Mouse (Mus musculus) kidney, embryonic 15.5 days (tissue): ENCODE data around the gene H3f3a. TPM values are rescaled to one million over a fixed set of nuclear protein-coding genes. Genes with fewer than 3 reads are reported as not detected.
A peak's percentile ranks its signal among the peaks of the same experiment; 100 is the strongest.

Experiments
- ATAC-seq: fragments of 200-750 bp; cut with Nextera tagmentation; replicated peaks from 2 replicates; pipeline ENCODE4 v1.8.0; 2017; ENCODE audit warnings: moderate TSS enrichment; ENCODE audit not compliant: low FRiP score
- H3K27ac ChIP-seq: fragments of 300-500 bp; sonication (generic); 2 replicates; pipeline ENCODE4 v1.5.1; 2015; ENCODE audit warnings: mild to moderate bottlenecking, inconsistent platforms
- H3K27me3 ChIP-seq: fragments of 300-500 bp; sonication (generic); 2 replicates; pipeline ENCODE4 v1.6.1; 2015; ENCODE audit warnings: inconsistent platforms
- H3K36me3 ChIP-seq: fragments of 300-500 bp; sonication (generic); 2 replicates; pipeline ENCODE4 v1.6.1; 2015; ENCODE audit warnings: inconsistent platforms
- H3K4me1 ChIP-seq: fragments of 300-500 bp; sonication (generic); 2 replicates; pipeline ENCODE4 v1.6.1; 2015; ENCODE audit warnings: inconsistent platforms
- H3K4me2 ChIP-seq: fragments of 300-500 bp; sonication (generic); 2 replicates; pipeline ENCODE4 v1.6.1; 2015; ENCODE audit warnings: moderate library complexity, mild to moderate bottlenecking, inconsistent platforms
- H3K4me3 ChIP-seq: fragments of 300-500 bp; sonication (generic); replicated peaks from 2 replicates; pipeline ENCODE4 v1.5.1; 2015; ENCODE audit warnings: mild to moderate bottlenecking, inconsistent platforms
- H3K9ac ChIP-seq: fragments of 300-500 bp; sonication (generic); 2 replicates; pipeline ENCODE4 v1.6.1; 2015; ENCODE audit warnings: mild to moderate bottlenecking, inconsistent platforms
- H3K9me3 ChIP-seq: fragments of 300-500 bp; sonication (generic); replicated peaks from 2 replicates; pipeline ENCODE4 v1.6.1; 2016; ENCODE audit warnings: inconsistent platforms
- WGBS: fragments of 180-500 bp; shearing (Covaris S2); methylation state at CpG from one replicate; pipeline ENCODE4 v1.1.7; 2015; ENCODE audit warnings: mixed read lengths; 5-methylcytosine and 5-hydroxymethylcytosine counted together
- polyA plus RNA-seq: library from polyadenylated mRNA; unstranded; fragments of >200 nt; fragmentation: Nextera tagmentation; extraction: Ambion mirVana; gene quantifications from 2 replicates; pipeline ENCODE4 v1.2.1, GENCODE M21; 2015

Gene H3f3a
- polyA plus RNA-seq, 1 experiment from 2014 or later = 2,677 TPM

GRCm38 (mm10) chr1:180815371-180816024 is 1.8 kb upstream of the H3f3a start:
- H3K27me3 ChIP-seq = no peaks in the 10 kb centered on the region
- H3K4me3 ChIP-seq = no peak overlapping the region
- no peak overlapping the region for H3K9ac ChIP-seq
- H3K4me1 ChIP-seq = peaks cover 23% of the 10 kb centered on the region
- peaks cover 4% of the 10 kb centered on the region for H3K36me3 ChIP-seq
- no peak for ATAC-seq
- 72% methylated on average over 12 of the region's 12 CpGs for WGBS
- no peak overlapping the region for H3K27ac ChIP-seq
- no peak overlapping the region for H3K4me2 ChIP-seq
- H3K9me3 ChIP-seq = no peaks in the 10 kb centered on the region

DNA sequence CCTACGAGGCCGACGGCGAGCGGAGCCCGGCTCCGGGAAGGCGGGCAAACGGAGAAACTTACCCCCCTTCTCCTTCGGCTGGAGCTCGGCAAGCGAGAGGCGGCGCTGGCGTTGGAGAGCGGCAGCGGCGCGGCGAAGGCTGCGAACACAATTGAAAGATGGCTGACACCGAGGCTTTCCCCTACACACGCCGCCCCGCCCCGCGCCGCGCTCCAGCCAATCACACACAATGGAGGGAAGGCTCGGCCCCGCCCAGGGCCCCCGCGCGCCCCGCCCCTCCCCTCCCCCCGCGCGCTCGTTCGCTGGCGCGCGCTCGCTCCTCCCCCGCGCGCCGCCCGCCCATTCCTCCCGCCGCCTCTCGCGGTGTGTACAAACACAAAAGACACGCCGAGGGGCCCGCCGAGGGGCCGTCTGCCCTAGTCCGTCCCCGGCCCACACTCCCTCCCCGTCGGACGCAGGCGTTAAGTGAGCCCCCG is 296 bp downstream of the H3f3a start:
- H3K4me3 ChIP-seq = peak overlapping the region; percentile 97
- under 1% methylated on average over 59 of the region's 65 CpGs for WGBS
- H3K9ac ChIP-seq = peak overlapping the region; percentile 100
- H3K4me1 ChIP-seq = peaks cover 35% of the 10 kb centered on the region
- H3K36me3 ChIP-seq = peaks cover 22% of the 10 kb centered on the region
- peak; percentile 96 for ATAC-seq
- H3K27me3 ChIP-seq = no peaks in the 10 kb centered on the region
- H3K9me3 ChIP-seq = no peaks in the 10 kb centered on the region
- H3K4me2 ChIP-seq = peak overlapping the region; percentile 66
- H3K27ac ChIP-seq = peak overlapping the region; percentile 100

DNA sequence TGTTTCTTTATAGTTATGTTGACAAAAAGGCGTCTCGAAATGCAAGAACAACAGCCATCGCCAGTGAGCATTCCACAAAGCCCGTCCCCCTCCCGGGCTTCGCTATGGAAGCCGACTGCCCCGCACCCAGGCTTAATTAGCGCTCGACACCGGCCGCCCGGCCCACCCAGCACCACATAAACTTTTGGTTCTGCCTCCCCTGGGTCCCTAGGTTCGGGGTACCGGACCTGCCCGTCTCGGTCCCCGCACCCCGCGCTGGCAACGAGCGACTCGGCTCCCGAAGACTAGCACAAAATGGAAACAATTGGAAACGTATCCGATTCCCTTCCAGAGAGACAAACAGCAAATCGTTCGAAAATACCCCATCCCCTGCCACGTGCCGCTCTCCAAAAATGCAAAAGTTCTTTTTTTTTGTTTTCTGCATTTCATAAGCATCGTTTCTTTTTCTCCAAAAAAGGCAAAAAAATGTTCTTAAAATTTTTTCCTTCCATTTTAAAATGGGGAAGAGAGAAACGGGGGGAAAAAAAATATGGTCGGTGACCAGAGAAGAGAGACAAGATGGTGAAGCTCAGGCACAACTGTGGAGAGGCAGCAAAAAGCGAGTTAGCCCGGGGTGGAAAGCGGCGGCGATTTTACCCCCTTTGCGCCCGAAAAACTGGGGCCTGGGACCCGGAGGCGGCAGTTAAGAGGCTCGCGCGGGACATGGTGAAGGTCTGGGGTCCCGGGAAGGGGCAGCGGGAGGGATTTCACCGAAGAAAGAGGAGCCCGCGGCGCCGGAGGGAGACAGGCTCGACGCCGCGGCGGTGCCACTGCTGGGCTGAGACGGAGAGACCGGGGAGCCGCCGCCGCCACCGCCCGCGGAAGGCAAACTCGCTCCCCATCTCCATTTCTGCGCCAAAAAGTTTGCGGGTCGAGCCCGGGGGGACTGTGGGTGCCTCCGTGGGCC is 1.0 kb downstream of the H3f3a start:
- Histone ChIP-seq H3K4me1 (peaks cover 36% of the 10 kb centered on the region), H3K4me2 (peak overlapping the region; percentile 57), H3K27me3 (no peaks in the 10 kb centered on the region), H3K4me3 (peak overlapping the region; percentile 97), H3K27ac (peak overlapping the region; percentile 100), H3K9me3 (no peaks in the 10 kb centered on the region), H3K9ac (peak overlapping the region; percentile 100), H3K36me3 (peaks cover 27% of the 10 kb centered on the region)
- ATAC-seq = peak; percentile 16
- WGBS = under 1% methylated on average over 71 of the region's 71 CpGs

GRCm38 (mm10) chr1:180811596-180812462 is 1.9 kb downstream of the H3f3a start:
- Histone ChIP-seq H3K4me2 (peak overlapping the region; percentile 57), H3K4me3 (peak overlapping the region; percentile 97), H3K9me3 (no peaks in the 10 kb centered on the region), H3K36me3 (peaks cover 36% of the 10 kb centered on the region), H3K27ac (peak overlapping the region; percentile 100), H3K4me1 (peaks cover 36% of the 10 kb centered on the region), H3K27me3 (no peaks in the 10 kb centered on the region), H3K9ac (peak overlapping the region; percentile 100)
- ATAC-seq = no peak
- WGBS = 3% methylated on average over 27 of the region's 27 CpGs

DNA sequence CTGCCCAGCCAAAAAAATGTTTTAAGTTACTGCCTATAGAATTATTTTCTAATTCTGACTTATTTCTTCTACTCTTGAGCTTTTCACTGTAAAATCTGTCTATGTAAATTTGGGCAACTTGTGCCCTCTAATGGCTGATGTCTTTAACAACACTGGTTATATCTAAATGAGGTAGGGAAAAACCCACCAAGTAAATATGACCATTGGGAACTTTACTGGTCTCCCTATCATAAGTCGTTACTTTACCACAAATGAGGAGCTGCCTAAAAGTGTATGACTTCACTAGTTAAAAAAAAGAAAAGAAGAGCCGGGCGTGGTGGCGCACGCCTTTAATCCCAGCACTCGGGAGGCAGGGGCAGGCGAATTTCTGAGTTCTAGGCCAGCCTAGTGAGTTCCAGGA is 2.8 kb downstream of the H3f3a start:
- H3K36me3 ChIP-seq = peaks cover 45% of the 10 kb centered on the region
- H3K4me2 ChIP-seq = peak overlapping the region; percentile 57
- H3K9ac ChIP-seq = peak overlapping the region; percentile 33
- no peaks in the 10 kb centered on the region for H3K9me3 ChIP-seq
- H3K4me3 ChIP-seq = peak overlapping the region; percentile 97
- no peak overlapping the region for H3K27ac ChIP-seq
- no peaks in the 10 kb centered on the region for H3K27me3 ChIP-seq
- H3K4me1 ChIP-seq = peaks cover 36% of the 10 kb centered on the region
- ATAC-seq = no peak
- 64% methylated on average over 7 of the region's 7 CpGs for WGBS

DNA sequence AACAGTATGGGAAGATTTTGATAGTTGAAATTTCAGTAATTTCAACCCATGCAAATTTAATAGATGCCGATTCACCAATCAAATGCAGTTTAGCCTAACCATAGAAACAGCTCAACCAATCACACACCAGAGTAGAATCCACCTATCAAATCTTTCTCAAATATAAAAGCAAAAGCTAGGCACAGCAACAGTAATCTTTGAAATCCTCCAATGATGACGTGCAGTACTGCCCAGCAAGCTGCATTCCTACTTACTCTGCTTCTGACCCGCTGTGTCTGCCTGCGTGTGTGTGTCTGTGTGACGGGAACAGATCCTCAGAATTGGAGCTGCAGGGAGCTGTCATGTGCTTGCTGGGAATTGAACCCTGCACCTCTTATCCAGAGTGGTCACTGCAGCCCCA is 4.9 kb downstream of the H3f3a start:
- 81% methylated on average over 5 of the region's 5 CpGs for WGBS
- Histone ChIP-seq H3K36me3 (peaks cover 66% of the 10 kb centered on the region), H3K4me2 (0 out of 2 replicates have a peak overlapping the region, but pooled peaks have one; percentile 1), H3K4me3 (peak overlapping the region; percentile 7; the same call in 1 of the 2 replicates), H3K4me1 (peaks cover 27% of the 10 kb centered on the region), H3K27ac (no peak overlapping the region), H3K9me3 (no peaks in the 10 kb centered on the region), H3K9ac (no peak overlapping the region), H3K27me3 (no peaks in the 10 kb centered on the region)
- ATAC-seq = no peak

DNA sequence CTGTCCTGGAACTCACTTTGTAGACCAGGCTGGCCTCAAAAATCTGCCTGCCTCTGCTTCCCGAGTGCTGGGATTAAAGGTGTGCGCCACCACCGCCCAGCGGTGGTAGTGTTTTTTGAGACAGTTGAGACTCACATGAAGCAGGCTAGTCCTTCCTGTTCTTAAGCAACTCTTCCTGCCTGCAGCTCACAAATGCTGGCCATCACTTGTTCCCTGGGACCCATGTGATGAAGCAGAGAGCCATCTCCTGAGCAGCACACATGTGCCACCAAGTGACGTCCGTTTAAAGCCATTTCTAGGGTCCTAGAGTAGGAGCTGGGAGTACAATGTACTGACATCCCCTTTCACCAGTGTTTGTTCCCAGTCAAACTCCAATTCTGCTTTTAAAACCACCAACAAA is 9.9 kb downstream of the H3f3a start:
- Histone ChIP-seq H3K9me3 (no peaks in the 10 kb centered on the region), H3K27me3 (no peaks in the 10 kb centered on the region), H3K36me3 (peaks cover 84% of the 10 kb centered on the region), H3K4me3 (no peak overlapping the region), H3K27ac (no peak overlapping the region), H3K4me2 (no peak overlapping the region), H3K9ac (no peak overlapping the region), H3K4me1 (peaks cover 10% of the 10 kb centered on the region)
- WGBS = 85% methylated on average over 6 of the region's 6 CpGs
- ATAC-seq = no peak

- Histone ChIP-seq H3K27ac (no peak overlapping the region), H3K27me3 (no peaks in the 10 kb centered on the region), H3K36me3 (peaks cover 63% of the 10 kb centered on the region), H3K9ac (no peak overlapping the region), H3K4me3 (no peak overlapping the region), H3K9me3 (no peaks in the 10 kb centered on the region), H3K4me2 (no peak overlapping the region), H3K4me1 (no peaks in the 10 kb centered on the region)
- 89% methylated on average over 3 of the region's 3 CpGs for WGBS
- ATAC-seq = no peak; the same call in 1 of the 2 replicates
Measured at GRCm38 (mm10) chr1:180801466-180801994, 12.2 kb downstream of the H3f3a start.

DNA sequence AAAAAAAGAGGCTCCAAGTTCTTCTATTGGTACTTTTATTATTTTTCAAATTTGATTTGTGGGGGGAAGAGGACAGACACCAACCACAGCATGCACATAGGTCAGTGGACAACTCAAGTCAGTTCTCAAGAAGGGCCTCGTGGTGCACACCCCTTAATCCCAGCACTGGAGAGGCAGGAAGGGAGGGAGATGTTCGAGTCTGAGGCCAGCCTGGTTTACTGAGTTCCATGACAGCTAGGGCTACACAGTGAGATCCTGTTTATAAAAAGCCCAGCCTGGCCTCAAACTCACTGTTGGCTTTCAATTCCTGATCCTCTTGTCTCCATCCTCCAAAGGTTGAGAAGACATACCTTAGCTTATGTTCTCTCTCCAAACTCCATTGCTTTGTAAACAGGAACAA is 12.9 kb downstream of the H3f3a start:
- peaks cover 56% of the 10 kb centered on the region for H3K36me3 ChIP-seq
- H3K27me3 ChIP-seq = no peaks in the 10 kb centered on the region
- WGBS = 57% methylated on average over 2 of the region's 2 CpGs
- H3K9me3 ChIP-seq = no peaks in the 10 kb centered on the region
- H3K4me3 ChIP-seq = no peak overlapping the region
- H3K9ac ChIP-seq = no peak overlapping the region
- no peak overlapping the region for H3K4me2 ChIP-seq
- no peaks in the 10 kb centered on the region for H3K4me1 ChIP-seq
- ATAC-seq = no peak
- H3K27ac ChIP-seq = no peak overlapping the region

GRCm38 (mm10) chr1:180800022-180800421 is 13.7 kb downstream of the H3f3a start:
- Histone ChIP-seq H3K27me3 (no peaks in the 10 kb centered on the region), H3K9me3 (no peaks in the 10 kb centered on the region), H3K4me2 (no peak overlapping the region), H3K4me1 (no peaks in the 10 kb centered on the region), H3K4me3 (no peak overlapping the region), H3K27ac (no peak overlapping the region), H3K36me3 (peaks cover 48% of the 10 kb centered on the region), H3K9ac (no peak overlapping the region)
- WGBS = 61% methylated on average over 5 of the region's 5 CpGs
- ATAC-seq = no peak

- Histone ChIP-seq H3K4me3 (no peak overlapping the region), H3K4me1 (peaks cover 5% of the 10 kb centered on the region), H3K4me2 (no peak overlapping the region), H3K27ac (no peak overlapping the region), H3K27me3 (no peaks in the 10 kb centered on the region), H3K9ac (no peak overlapping the region), H3K36me3 (peaks cover 40% of the 10 kb centered on the region), H3K9me3 (no peaks in the 10 kb centered on the region)
- ATAC-seq = no peak
- 82% methylated on average over 5 of the region's 5 CpGs for WGBS
Measured at GRCm38 (mm10) chr1:180799253-180799652, 14.5 kb downstream of the H3f3a start.
